Mouse (Mus musculus) hindbrain, embryonic 15.5 days (tissue): ENCODE data around the gene Ccdc77. TPM values are rescaled to one million over a fixed set of nuclear protein-coding genes. Genes with fewer than 3 reads are reported as not detected.
"Not testable (repeated sequence)": the region's sequence is repeated elsewhere in the genome, so short reads cannot be mapped to it uniquely, and the experiment has no call there.

Source experiments
- ATAC-seq: fragments of 200-750 bp; cut with Nextera tagmentation; 2 replicates; pipeline ENCODE4 v1.8.0; 2017; ENCODE audit warnings: low read depth, moderate number of reproducible peaks, moderate TSS enrichment; ENCODE audit not compliant: low FRiP score
- H3K27ac ChIP-seq: fragments of 300-500 bp; sonication (generic); replicated peaks from 2 replicates; pipeline ENCODE4 v1.5.1; 2015; ENCODE audit warnings: mild to moderate bottlenecking, inconsistent platforms
- H3K27me3 ChIP-seq: fragments of 300-500 bp; sonication (generic); 2 replicates; pipeline ENCODE4 v1.6.1; 2015; ENCODE audit warnings: control low read depth, inconsistent platforms
- H3K36me3 ChIP-seq: fragments of 300-500 bp; sonication (generic); 2 replicates; pipeline ENCODE4 v1.6.1; 2015; ENCODE audit warnings: control low read depth, inconsistent platforms
- H3K4me1 ChIP-seq: fragments of 300-500 bp; sonication (generic); replicated peaks from 2 replicates; pipeline ENCODE4 v1.6.1; 2015; ENCODE audit warnings: control low read depth, inconsistent platforms
- H3K4me2 ChIP-seq: fragments of 300-500 bp; sonication (generic); 2 replicates; pipeline ENCODE4 v1.6.1; 2015; ENCODE audit warnings: moderate library complexity, mild to moderate bottlenecking, inconsistent platforms
- H3K4me3 ChIP-seq: fragments of 300-500 bp; sonication (generic); 2 replicates; pipeline ENCODE4 v1.5.1; 2015; ENCODE audit warnings: mild to moderate bottlenecking, inconsistent platforms
- H3K9ac ChIP-seq: fragments of 300-500 bp; sonication (generic); 2 replicates; pipeline ENCODE4 v1.6.1; 2015; ENCODE audit warnings: inconsistent platforms
- H3K9me3 ChIP-seq: fragments of 300-500 bp; sonication (generic); 2 replicates; pipeline ENCODE4 v1.6.1; 2016; ENCODE audit warnings: control low read depth, inconsistent platforms
- WGBS: fragments of 180-500 bp; shearing (Covaris S2); methylation state at CpG from one replicate; pipeline ENCODE4 v1.1.7; 2015; 5-methylcytosine and 5-hydroxymethylcytosine counted together
- polyA plus RNA-seq: library from polyadenylated mRNA; unstranded; fragments of >200 nt; fragmentation: Nextera tagmentation; extraction: Ambion mirVana; gene quantifications from 2 replicates; pipeline ENCODE4 v1.2.1, GENCODE M21; 2015

The Ccdc77 gene
- polyA plus RNA-seq, 1 experiment from 2014 or later: 11.5 TPM

- no peak for ATAC-seq
- no peaks in the 10 kb centered on the region for H3K27me3 ChIP-seq
- H3K4me1 ChIP-seq: no peaks in the 10 kb centered on the region
- no peaks in the 10 kb centered on the region for H3K36me3 ChIP-seq
- WGBS: 87% methylated on average over 3 of the region's 3 CpGs
- H3K4me2 ChIP-seq: no peak overlapping the region
- no peak overlapping the region for H3K9ac ChIP-seq
- no peak overlapping the region for H3K4me3 ChIP-seq
- no peak overlapping the region for H3K27ac ChIP-seq
- H3K9me3 ChIP-seq: no peaks in the 10 kb centered on the region
Measured at GRCm38 (mm10) chr6:120306859-120307594, 57.1 kb downstream of the Ccdc77 start.

- Histone ChIP-seq H3K27me3 (no peaks in the 10 kb centered on the region), H3K4me1 (no peaks in the 10 kb centered on the region), H3K27ac (no peak overlapping the region), H3K4me3 (no peak overlapping the region), H3K9ac (no peak overlapping the region), H3K9me3 (no peaks in the 10 kb centered on the region), H3K36me3 (no peaks in the 10 kb centered on the region), H3K4me2 (peak overlapping the region; percentile 37)
- no peak for ATAC-seq
- 29% methylated on average over 16 of the region's 16 CpGs for WGBS
Measured at GRCm38 (mm10) chr6:120302755-120303316, 61.3 kb downstream of the Ccdc77 start.

GRCm38 (mm10) chr6:120301137-120301536 is 63.0 kb downstream of the Ccdc77 start:
- no peak overlapping the region for H3K9ac ChIP-seq
- H3K27ac ChIP-seq: no peak overlapping the region
- peak; percentile 61; the same call in 1 of the 2 replicates for ATAC-seq
- no peak overlapping the region for H3K4me2 ChIP-seq
- no peaks in the 10 kb centered on the region for H3K4me1 ChIP-seq
- no peak overlapping the region for H3K4me3 ChIP-seq
- H3K9me3 ChIP-seq: no peaks in the 10 kb centered on the region
- H3K36me3 ChIP-seq: no peaks in the 10 kb centered on the region
- peaks cover 1% of the 10 kb centered on the region; the same call in 1 of the 2 replicates for H3K27me3 ChIP-seq
- WGBS: 27% methylated on average over 6 of the region's 6 CpGs

GRCm38 (mm10) chr6:120296589-120296988 is 67.6 kb downstream of the Ccdc77 start:
- not testable (repeated sequence) for ATAC-seq, H3K9ac ChIP-seq, H3K4me2 ChIP-seq, H3K36me3 ChIP-seq, H3K9me3 ChIP-seq, H3K4me1 ChIP-seq, H3K4me3 ChIP-seq, H3K27ac ChIP-seq
- 99% methylated on average over 2 of the region's 2 CpGs for WGBS
- peaks cover 29% of the 10 kb centered on the region for H3K27me3 ChIP-seq

GRCm38 (mm10) chr6:120294785-120295133 is 69.4 kb downstream of the Ccdc77 start:
- Histone ChIP-seq H3K4me3 (peak overlapping the region; percentile 76), H3K9me3 (no peaks in the 10 kb centered on the region), H3K4me1 (peaks cover 9% of the 10 kb centered on the region), H3K27me3 (peaks cover 29% of the 10 kb centered on the region), H3K27ac (no peak overlapping the region), H3K36me3 (no peaks in the 10 kb centered on the region), H3K9ac (peak overlapping the region; percentile 55), H3K4me2 (peak overlapping the region; percentile 97)
- peak; percentile 82 for ATAC-seq
- whole genome bisulfite sequencing: 2% methylated on average over 16 of the region's 16 CpGs

- Histone ChIP-seq H3K36me3 (no peaks in the 10 kb centered on the region), H3K27ac (no peak within 1 kb of the TSS), H3K4me1 (peaks cover 9% of the 10 kb centered on the region), H3K4me3 (peak within 1 kb of the TSS; percentile 76), H3K27me3 (peaks cover 29% of the 10 kb centered on the region), H3K4me2 (peak within 1 kb of the TSS; percentile 97), H3K9ac (peak within 1 kb of the TSS; percentile 55), H3K9me3 (no peaks in the 10 kb centered on the region)
- ATAC-seq: peak; percentile 84
- whole genome bisulfite sequencing: under 1% methylated on average over 75 of the region's 79 CpGs
Measured at GRCm38 (mm10) chr6:120294056-120294784, 70.0 kb downstream of the Ccdc77 start, which contains the start of the genes D330020A13Rik and B4galnt3. TSS of gene D330020A13Rik (plus strand) at chr6:120294364. TSS of gene B4galnt3 (minus strand) at chr6:120294559.

GRCm38 (mm10) chr6:120291396-120292009 is 72.7 kb downstream of the Ccdc77 start:
- 82% methylated on average over 7 of the region's 7 CpGs for WGBS
- ATAC-seq: no peak
- Histone ChIP-seq H3K9ac (no peak overlapping the region), H3K4me2 (no peak overlapping the region), H3K4me1 (peaks cover 9% of the 10 kb centered on the region), H3K4me3 (no peak overlapping the region), H3K9me3 (no peaks in the 10 kb centered on the region), H3K27ac (no peak overlapping the region), H3K36me3 (no peaks in the 10 kb centered on the region), H3K27me3 (peaks cover 29% of the 10 kb centered on the region)

- Histone ChIP-seq H3K4me3 (no peak overlapping the region), H3K9me3 (no peaks in the 10 kb centered on the region), H3K4me2 (no peak overlapping the region), H3K4me1 (0 out of 2 replicates have a peak, but pooled peaks cover 3% of the 10 kb centered on the region), H3K27ac (no peak overlapping the region), H3K9ac (no peak overlapping the region), H3K36me3 (no peaks in the 10 kb centered on the region), H3K27me3 (peaks cover 14% of the 10 kb centered on the region)
- WGBS: 89% methylated on average over 4 of the region's 4 CpGs
- no peak for ATAC-seq
Measured at GRCm38 (mm10) chr6:120289430-120289829, 74.7 kb downstream of the Ccdc77 start.

- Histone ChIP-seq H3K4me1 (no peaks in the 10 kb centered on the region), H3K4me3 (no peak overlapping the region), H3K27me3 (peaks cover 14% of the 10 kb centered on the region), H3K9me3 (no peaks in the 10 kb centered on the region), H3K9ac (no peak overlapping the region), H3K27ac (no peak overlapping the region), H3K36me3 (no peaks in the 10 kb centered on the region), H3K4me2 (no peak overlapping the region)
- 54% methylated on average over 7 of the region's 7 CpGs for WGBS
- ATAC-seq: no peak
Measured at GRCm38 (mm10) chr6:120288541-120288940, 75.6 kb downstream of the Ccdc77 start.

GRCm38 (mm10) chr6:120287279-120287678 is 76.9 kb downstream of the Ccdc77 start:
- H3K36me3 ChIP-seq: no peaks in the 10 kb centered on the region
- H3K4me1 ChIP-seq: no peaks in the 10 kb centered on the region
- 0 out of 2 replicates have a peak, but pooled peaks cover 3% of the 10 kb centered on the region for H3K27me3 ChIP-seq
- H3K9ac ChIP-seq: no peak overlapping the region
- H3K4me2 ChIP-seq: no peak overlapping the region
- H3K27ac ChIP-seq: no peak overlapping the region
- WGBS: 87% methylated on average over 9 of the region's 9 CpGs
- no peak overlapping the region for H3K4me3 ChIP-seq
- H3K9me3 ChIP-seq: no peaks in the 10 kb centered on the region
- no peak for ATAC-seq

GRCm38 (mm10) chr6:120276874-120277449 is 87.2 kb downstream of the Ccdc77 start:
- no peak for ATAC-seq
- Histone ChIP-seq H3K27ac (no peak overlapping the region), H3K9ac (no peak overlapping the region), H3K4me2 (no peak overlapping the region), H3K36me3 (no peaks in the 10 kb centered on the region), H3K27me3 (no peaks in the 10 kb centered on the region), H3K4me3 (no peak overlapping the region), H3K9me3 (no peaks in the 10 kb centered on the region), H3K4me1 (no peaks in the 10 kb centered on the region)
- 85% methylated on average over 7 of the region's 7 CpGs for WGBS
